Mouse (Mus musculus) mouse trophoblast stem cell (cell line): Measurements from ENCODE around the gene Ccl9.

Experiments used
- in situ Hi-C, 2 experiments: fragments of 300-500 bp; cut with MseI, MboI; formaldehyde crosslinking; loops; 2 replicates in 1 of 2; 3 replicates in 1 of 2; pipeline ENCODE4 v1.15.1; 2025

Ccl9 gene

DNA sequence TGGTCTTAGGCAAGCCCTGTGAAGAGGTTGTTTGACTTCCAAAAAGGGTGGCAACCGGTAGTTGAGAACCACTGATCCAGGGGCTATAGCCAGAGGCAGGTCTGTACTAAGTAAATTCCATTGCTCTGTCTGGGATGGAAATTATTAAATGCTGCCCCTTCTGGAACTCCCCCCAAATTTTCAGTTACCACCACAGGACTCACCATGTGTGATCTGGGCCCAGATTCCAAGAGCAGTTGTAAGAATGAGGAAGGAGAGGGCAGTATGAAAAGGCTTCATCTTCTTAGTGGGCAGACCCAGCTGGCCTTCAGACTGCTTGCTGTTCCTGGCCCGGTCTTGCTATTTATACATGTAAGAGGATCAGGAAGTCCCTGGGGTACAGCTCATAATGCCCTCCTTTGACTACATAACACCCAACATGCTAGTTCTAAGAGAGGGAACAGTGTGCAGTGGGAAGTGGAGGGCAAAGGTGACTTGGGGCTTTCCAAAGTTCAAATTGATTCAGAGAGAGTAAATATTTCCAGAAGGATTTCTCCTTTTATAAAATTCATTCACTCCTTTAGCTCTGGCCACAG lies at the start of gene Ccl9:
Gene Ccl9 (minus strand): TSS at position 451 of the 575 bp plus-strand sequence.
- in situ Hi-C loops = no loop called here

DNA sequence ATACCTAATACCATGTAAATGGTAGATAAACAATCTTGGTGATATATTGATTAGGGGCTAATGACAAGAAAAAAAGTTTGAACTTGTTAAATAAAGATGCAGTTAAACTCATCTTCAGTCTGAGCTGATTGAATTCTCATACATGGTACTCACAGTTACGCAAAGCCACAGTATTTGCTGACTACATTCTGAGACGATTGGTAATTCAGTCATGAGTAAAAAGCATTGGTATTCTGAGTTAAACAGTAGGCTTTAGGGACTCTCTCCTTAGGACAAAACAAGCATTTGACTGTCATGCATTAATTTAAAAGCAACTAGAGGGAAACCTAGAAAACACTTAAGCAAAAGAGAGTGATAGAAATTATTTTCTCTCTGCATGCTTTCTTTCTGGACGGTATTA lies 45.1 kb upstream of the Ccl9 start:
- in situ Hi-C loops = no loop called here

DNA sequence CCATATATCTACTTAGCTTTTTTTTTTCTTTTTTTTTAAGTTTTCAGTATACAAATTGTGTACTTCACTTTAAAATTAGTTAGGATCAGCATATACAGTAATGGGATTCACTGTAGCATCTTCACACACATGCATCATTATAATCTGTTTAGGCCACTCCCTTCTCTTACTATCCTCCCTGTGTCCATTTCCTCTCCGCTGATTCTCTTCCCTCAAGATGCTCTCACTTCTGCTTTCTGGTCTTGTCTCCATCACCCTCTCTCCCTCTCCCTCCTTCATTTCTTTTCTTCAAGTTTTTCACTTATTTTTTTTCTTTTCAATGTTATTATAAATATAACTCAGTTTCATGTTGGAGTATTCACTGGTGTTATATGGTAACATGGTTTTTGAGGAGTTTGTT lies 40.6 kb upstream of the Ccl9 start:
- in situ Hi-C loops = no loop called here

DNA sequence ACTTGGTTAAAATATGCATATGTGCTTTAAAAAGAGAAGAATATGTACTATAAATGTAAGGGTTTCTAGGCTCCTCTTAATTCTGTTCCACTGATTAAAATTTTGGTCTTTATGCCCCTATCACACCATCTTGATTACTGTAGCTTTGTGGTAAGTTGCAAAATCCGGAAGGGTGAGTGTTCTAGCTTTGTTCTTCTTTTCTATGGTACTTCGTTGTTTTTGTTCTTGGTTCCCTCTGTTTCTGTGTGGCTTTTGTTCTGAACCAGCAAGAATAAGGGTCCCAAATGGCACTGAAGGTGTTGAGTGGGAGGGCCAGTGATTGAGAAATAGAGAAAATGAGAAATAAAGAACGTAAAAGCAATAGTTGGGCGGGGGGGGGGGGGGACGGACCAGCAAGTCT lies 39.8 kb upstream of the Ccl9 start:
- in situ Hi-C loops = no loop called here

DNA sequence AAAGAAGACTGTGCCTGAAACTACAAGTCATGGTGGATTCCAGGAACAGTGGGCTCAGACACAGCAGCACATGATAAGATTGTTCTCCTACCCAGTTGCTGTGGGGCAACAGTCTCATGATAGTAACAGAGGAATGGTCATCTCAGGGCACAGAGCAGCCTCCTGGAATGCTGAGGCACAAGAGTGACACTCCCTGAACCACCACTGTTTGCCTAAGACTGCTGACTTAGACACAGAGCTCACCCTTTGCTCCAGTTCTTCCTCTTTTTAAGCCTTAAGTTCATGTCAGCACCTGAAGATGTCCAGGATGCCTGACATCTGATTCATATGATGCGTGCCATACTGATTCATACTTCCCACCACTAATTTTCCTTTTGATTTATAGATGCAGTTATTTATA lies 38.1 kb upstream of the Ccl9 start:
- in situ Hi-C loops = no loop called here

DNA sequence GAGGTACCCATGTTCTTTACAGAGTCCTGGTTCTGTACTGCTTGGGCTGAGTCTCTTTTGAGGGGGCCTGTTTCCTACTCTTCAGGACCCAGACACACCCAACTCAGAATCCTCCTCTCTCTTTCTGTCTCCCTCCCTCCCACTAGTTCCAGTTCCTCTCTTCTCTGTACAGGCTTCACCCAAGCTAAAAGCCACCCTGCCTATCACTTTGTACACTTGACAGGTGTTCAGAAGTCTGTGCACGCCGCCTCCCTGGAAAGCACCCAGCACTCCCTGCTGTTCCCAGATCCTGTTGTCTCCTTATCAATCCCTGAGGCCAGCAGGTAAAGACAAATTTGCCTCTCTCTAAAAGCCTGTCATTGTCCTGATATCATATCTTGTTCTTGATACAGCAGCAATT lies 32.5 kb upstream of the Ccl9 start:
- in situ Hi-C loops = no loop called here

DNA sequence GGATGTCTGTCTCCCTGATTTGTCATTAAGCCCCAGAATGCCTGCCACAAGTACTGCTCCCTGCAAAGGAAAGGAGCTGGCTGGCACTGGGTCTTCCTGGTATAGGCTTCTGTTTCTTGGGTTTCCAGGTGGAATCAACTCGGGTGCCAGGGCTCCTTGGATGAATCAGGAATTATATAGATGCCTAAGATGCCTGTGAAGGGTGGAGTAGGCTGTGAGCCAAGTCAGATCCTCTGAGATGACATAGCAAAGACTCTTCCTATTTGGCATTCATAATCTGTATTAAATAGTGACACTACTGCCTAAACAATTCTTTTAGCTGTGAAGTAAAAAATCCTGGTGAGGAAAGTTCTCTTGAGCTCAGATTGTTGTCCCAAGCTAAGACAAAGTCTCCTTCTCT lies 28.0 kb upstream of the Ccl9 start:
- in situ Hi-C loops = no loop called here

DNA sequence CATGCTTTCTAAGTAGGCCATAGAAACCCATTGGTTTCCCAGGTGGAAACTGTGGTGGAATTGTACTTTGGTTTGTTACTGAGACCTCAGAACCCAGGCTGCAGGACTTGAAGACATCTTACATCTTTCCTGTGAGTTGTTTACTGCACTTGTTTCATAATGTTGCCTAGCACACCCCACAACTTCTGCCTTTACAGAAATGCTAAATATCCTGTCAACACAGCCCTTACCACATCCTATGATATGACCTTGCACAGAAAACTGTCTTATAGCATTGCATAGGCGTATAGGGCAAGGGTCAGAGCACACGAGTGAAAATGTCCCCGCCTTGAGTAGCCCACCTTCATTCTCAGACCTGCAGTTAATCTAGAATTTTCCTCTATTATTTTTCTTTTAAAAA lies 27.1 kb upstream of the Ccl9 start:
- in situ Hi-C loops = no loop called here

DNA sequence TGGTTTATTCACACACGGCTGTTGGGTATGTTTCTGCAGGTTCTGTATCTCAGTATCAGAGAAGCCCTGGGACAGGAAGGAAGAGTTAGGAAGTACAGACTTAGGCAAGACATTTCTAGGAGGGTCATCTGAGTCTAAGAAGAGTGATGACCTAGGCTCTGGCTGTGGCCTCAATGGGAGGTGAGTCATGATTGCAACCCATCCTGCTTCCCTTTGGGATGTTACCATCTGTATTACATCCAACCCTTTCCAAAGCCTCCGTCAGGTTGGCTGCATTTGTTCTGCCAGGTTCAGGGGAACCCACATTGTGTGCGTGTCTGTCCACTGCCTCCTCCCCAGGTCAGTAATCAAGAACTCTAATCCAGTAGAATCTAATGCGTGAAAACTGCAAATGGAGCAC lies 26.3 kb upstream of the Ccl9 start:
- in situ Hi-C loops = no loop called here

DNA sequence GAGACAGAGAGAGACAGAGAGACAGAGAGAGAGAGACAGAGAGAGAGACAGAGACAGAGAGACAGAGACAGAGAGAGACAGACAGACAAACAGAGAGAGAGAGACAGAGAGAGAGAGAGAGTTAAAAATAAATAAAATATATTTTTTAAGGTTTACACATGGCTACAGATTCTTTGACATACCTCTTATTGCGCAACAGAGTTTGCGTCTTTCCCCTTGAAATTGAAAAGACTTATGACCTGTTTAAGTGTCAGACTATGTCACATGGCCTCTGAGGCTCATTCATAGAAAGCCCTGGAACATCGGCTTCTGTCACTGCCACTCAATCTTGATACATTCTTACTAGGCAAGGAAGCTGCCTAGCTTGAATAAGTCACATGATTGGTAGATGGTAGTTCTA lies 25.0 kb upstream of the Ccl9 start:
- in situ Hi-C loops = no loop called here

DNA sequence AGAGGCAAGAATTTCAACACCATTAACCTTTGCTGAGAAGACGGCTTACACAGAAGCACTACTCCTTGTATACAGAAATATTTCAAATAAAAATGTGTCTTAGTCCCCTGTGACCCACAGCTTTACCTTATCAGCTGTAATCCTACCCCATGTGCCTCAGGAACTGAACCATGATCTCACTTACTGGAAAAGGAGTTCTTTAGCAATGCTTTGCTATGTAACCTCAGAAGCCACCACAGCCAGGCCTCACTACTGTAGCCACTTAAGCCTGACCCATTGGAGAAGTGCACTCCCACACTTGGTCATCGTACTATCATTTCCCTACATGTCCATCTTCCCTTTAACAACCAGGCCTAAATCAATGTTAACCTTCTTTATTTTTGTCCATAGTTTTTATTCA lies 22.1 kb upstream of the Ccl9 start:
- in situ Hi-C loops = no loop called here

DNA sequence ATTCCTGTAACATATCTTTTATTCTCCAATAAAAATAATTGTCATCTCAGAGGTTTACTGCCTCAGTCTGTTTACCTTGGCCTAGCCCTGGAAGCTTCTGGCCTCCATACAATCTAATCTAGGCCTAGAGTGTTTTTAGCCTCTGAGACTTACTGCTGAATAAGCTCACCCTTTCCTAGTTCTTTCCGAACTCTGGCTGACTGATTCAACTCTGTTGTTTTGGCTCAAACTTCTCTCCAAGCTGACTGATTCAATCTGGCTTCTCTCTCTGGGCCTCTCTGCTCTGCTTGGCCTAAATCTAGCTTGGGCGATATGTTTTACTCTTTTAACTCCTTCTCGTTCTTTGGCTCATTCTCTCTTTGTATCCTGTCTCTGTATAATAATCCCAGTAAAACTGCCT lies 20.6 kb upstream of the Ccl9 start:
- in situ Hi-C loops = no loop called here

DNA sequence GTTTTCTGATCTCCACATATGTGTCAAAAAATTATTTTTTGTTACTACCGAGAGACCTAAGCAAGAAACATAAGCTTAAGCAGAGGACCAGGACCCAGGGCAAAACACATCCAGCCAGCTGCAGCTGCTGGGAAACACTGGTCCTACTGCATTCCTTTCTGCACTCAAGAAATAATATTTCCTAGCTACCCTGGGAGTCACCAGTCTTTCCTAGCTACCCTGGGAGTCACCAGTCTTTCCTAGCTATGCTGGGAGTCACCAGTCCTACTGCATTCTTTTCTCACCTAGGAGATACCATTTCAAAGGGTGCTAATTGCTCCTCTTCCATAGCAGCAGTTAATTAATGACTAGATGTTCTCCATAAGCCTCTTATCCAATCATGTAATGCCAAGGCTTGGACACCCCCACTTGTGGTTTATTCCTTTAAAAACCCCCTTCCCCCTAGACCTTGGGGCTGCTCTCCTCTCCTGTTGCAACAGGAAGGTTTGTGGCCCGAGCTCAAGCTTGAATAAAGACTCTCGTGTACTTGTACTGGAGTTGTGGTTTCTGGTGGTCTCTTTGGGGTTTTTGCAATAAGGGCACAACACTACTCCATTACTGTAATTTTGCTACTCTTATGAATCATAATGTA lies 19.9 kb upstream of the Ccl9 start:
- in situ Hi-C loops = no loop called here

DNA sequence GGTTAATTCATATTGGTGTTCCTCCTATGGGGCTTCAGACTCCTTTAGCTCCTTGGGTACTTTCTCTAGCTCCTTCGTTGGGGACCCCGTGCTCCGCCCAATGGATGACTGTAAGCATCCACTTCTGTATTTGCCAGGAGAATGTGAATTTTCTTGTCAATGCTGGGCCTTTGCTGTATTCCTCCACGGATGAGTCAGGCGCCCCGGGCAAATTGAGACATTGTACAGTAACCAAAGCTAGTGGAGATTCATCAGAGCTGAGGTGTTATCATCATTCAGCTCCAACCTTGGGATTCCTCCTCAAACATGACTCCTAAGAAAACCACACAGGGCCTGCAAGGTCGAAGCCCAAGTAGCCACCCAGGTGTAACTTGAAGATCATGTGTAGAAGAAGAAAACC lies 19.4 kb upstream of the Ccl9 start:
- in situ Hi-C loops = no loop called here

DNA sequence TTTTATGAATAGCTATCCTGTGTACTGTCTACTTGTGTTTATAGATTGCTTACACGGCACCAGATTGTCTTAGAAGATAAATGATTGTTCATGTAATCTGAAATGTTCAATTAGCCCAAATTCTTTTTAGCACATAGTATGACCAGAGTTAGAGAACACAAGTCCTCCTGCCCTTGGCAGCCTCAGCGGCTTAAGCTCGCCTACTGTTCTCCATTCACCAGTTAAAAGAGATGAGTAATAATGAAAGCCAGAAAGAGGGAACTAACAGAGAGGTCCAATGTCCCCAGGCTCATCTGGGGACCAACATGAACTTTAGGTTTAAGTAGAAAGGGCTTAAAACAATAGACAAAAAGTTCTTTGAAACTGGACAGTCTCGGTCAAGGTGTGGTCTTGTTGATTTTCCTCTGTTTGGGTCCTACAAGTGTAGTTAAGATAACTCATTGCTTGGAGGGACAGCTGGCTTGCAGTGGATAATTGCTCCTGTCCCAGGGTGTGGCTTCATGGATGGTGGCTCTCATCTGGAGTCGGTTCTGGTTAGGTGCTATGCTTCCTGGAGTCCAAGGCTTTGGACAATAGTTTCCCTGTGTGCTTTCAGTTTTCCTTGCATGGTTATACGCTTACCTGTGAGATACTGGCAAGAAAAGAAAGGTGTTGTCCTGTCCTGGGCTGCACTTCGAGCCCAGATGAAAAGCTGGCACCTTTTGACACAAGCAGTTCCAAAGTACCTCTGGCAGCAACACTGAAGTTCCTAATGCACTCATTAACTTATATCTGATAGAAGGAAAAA lies 17.4 kb upstream of the Ccl9 start:
- in situ Hi-C loops = no loop called here

DNA sequence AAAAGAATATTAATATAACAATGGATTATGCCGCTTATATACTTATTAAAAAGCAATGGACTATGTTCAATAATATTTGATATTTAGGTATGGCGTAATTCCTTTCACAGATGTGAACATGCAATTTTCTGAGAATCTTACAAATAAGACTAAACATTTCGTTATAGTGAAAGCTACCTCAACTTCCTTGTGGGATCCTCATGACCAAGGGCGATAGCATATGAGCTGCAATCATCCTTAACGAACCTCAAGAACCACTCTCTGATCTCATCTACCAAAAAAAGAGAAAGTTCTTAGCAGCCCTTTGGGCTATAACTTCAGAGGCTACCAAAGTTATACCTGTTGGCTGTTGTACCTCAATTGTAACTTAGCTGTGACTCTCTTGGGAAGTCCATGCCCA lies 15.0 kb upstream of the Ccl9 start:
- in situ Hi-C loops = no loop called here

DNA sequence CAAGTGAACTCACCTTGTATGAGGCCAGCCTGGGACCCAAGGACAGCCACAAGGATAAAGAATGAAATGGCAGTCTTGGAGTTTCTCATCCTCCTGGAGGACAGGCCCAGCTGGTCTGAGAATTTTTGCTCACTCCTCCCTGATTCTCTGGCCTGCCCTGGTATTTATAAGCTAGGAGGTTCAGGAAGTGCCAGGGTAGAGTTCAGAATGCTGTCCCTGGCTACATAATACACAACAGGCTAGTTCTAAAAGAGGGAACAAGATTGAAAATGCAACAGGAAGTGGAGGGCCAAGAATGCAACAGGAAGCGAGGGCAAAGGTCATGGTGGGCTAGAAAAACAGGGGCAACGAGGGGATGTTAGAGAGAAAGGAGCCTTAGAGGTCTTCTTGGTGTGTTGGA lies 14.4 kb upstream of the Ccl9 start, which contains the start of gene Ccl6:
Gene Ccl6 (minus strand): TSS at position 235 of the 400 bp plus-strand sequence.
- in situ Hi-C loops = no loop called here

DNA sequence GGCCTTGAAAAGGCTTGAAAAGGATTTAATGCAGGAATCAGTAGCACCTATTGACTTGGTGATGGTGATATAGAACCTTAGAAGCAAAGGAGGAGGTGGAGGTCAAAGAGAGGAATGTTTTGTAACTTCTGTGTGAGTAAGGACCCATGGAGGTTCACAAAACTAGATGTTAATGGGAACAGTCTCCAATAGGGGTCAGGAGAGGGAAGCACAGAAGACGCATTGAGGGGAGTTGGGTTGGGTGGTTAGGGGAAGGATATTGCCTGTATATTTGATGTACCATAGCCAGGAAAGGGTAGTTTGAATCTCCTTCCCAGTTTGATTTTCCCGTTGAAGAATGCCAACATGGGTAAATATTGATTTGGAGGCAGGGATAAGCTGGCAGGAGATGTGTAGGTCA lies 5.8 kb upstream of the Ccl9 start:
- in situ Hi-C loops = no loop called here

DNA sequence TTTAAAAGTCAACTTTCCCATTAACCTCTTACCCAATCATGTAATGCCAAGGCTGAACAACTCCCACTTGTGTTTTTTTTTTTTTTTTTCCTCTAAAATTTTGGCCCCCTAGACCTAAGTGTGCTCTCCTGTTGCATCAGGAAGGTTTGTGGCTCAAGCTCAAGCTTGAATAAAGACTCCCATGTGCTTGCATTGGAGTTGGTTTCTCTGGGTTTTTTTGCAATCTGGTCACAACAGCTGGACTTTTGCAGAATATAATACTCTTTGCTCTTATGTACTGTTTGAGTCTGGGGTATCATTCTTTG lies 5.0 kb upstream of the Ccl9 start:
- in situ Hi-C loops = no loop called here

DNA sequence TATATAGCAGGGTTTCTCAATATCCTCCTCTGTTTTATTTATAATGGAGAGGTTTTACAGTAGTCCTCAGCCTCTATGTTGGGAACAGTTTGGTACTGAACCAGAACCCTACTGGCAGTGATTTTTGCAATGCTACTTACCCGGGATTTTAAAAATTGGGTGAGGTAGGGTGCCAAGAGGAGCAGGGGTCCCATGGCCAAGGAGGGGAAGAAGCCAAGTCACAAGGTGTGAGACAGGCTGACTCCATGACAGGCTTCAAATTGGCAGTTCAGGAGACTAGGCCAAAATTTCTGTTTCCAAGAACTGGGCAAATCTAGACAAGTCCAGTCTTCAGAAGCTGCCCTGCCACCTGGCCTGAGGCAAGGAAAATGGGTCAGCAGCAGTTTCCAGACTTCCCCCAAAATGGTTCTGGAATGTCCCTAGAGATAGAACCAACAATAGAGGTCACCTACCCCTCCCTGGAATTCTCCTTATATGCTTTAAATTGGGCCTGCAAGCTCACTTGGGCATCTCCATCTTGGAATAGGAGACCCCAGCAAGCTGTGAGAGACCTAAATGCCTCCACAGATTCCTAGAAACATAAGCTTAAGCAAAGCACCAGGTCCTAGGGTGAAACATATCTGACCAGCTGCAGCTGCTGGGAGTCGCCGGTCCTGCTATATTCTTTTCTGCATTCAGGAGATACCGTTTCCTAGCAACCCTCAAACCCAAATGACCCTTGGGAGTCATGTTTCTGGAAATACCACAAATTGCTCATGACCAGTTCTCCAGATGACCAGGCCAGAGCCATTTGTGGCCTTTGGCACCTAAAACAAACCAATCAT lies 4.4 kb upstream of the Ccl9 start:
- in situ Hi-C loops = no loop called here

DNA sequence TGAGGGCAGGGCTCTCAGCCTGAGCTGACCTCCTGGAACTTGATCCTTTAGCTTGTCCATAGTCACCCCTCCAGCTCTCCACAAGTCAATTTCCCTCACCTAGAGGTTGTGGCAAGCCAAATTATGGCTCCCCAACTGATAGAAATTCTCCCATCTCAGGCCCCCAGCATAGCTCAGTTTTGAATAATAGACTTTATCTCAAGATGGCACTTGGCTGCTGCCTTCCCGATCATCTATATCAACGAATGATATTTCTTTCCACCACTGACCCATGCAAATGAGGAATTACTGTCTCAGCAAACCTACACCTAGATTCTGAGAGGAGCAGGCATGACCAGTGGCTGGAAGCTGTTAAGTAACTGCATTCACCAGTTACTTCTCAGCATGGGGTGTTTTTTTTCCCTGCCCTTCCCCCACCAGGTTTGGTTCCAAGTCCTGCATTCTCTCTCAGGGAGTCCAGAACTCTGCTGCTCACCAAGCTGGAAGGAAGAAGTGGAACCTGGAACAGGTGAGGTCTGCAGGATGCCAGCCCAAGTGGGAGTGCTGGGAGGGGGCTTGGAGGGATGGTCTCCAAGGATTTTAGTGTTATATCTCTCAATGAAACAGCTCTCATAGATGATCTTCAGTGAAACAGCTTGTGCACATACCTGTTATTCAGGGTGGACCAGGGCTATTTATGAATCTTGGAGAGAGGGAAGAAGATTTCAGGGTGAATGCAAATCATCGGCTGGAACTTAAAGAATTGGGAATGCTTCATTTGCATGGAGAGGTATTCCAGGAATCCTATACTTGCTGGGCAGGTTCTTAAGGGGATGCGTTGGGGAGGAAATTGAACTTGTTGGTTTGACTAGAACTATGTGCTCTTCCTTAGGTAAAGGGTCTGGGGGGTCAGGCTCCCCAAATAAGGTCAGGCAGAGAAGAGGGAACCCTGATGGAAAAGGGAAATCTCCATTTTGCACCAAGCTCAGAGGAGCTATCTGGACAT lies 3.5 kb upstream of the Ccl9 start:
- in situ Hi-C loops = no loop called here
